Mouse (Mus musculus) hematopoietic stem cell, adult 5-6 weeks (primary cell): Measurements from ENCODE around the gene Babam2. TPM values are rescaled to one million over a fixed set of nuclear protein-coding genes. Genes with fewer than 3 reads are reported as not detected.

ENCODE experiments used
- ATAC-seq, 2 experiments: fragments of 125-278 bp in 1 of 2; replicated peaks in 1 of 2; 2 replicates each; pipeline ENCODE4 v1.8.0; 2016 to 2017; ENCODE audit warnings: inconsistent platforms in 2 of 2, mild to moderate bottlenecking in 2 of 2, moderate number of reproducible peaks in 2 of 2, low read depth in 1 of 2, moderate TSS enrichment in 1 of 2; ENCODE audit not compliant: low FRiP score in 2 of 2, poor library complexity in 2 of 2, severe bottlenecking in 2 of 2, insufficient read depth in 1 of 2, low TSS enrichment in 1 of 2
- total RNA-seq: library from RNA; stranded (forward); fragments of 172-1452, 232-1000 nt; gene quantifications from 2 replicates; pipeline ENCODE4 v1.2.3, GENCODE M21; 2017

Gene Babam2
- total RNA-seq, 1 experiment from 2014 or later: 36.1 TPM

- no peak for ATAC-seq
These were observed 190.9 kb downstream of the Babam2 start for GRCm38 (mm10) chr5:31888341-31888740.

GRCm38 (mm10) chr5:31892631-31893030 is 195.1 kb downstream of the Babam2 start:
- no peak for ATAC-seq

- no peak for ATAC-seq
These were observed 202.4 kb downstream of the Babam2 start for GRCm38 (mm10) chr5:31899901-31900300.

- ATAC-seq: no peak
These were observed 204.7 kb downstream of the Babam2 start for GRCm38 (mm10) chr5:31902144-31902543.

GRCm38 (mm10) chr5:31902891-31903290 is 205.4 kb downstream of the Babam2 start:
- no peak for ATAC-seq

GRCm38 (mm10) chr5:31904968-31905683 is 207.6 kb downstream of the Babam2 start:
- no peak for ATAC-seq

- ATAC-seq: no peak
These were observed 208.3 kb downstream of the Babam2 start for GRCm38 (mm10) chr5:31905808-31906207.

GRCm38 (mm10) chr5:31906286-31906951 is 208.9 kb downstream of the Babam2 start:
- ATAC-seq: no peak

GRCm38 (mm10) chr5:31907959-31908358 is 210.5 kb downstream of the Babam2 start:
- no peak for ATAC-seq

- ATAC-seq: no peak
These were observed 211.3 kb downstream of the Babam2 start for GRCm38 (mm10) chr5:31908818-31909217.

GRCm38 (mm10) chr5:31916241-31916640 is 218.8 kb downstream of the Babam2 start:
- ATAC-seq: no peak

GRCm38 (mm10) chr5:31918566-31918965 is 221.1 kb downstream of the Babam2 start:
- peak; percentile 85 to 86 for ATAC-seq

- no peak for ATAC-seq
These were observed 222.6 kb downstream of the Babam2 start for GRCm38 (mm10) chr5:31920129-31920528.

- no peak for ATAC-seq
These were observed 223.4 kb downstream of the Babam2 start for GRCm38 (mm10) chr5:31920890-31921289.

- no peak for ATAC-seq
These were observed 226.6 kb downstream of the Babam2 start for GRCm38 (mm10) chr5:31924075-31924474.

- ATAC-seq: no peak; a peak in 1 of 4 replicates
These were observed 229.1 kb downstream of the Babam2 start for GRCm38 (mm10) chr5:31926551-31926950.

- ATAC-seq: no peak
These were observed 231.5 kb downstream of the Babam2 start for GRCm38 (mm10) chr5:31929007-31929406.

GRCm38 (mm10) chr5:31931127-31931625 is 233.7 kb downstream of the Babam2 start:
- no peak for ATAC-seq

- no peak for ATAC-seq
These were observed 234.2 kb downstream of the Babam2 start for GRCm38 (mm10) chr5:31931637-31932036.
